Mouse (Mus musculus): Measurements from ENCODE around the gene Frmd4a. TPM values are rescaled to one million over a fixed set of nuclear protein-coding genes. Genes with fewer than 3 reads are reported as not detected.
A peak's percentile ranks its signal among the peaks of the same experiment; 100 is the strongest.

Gene Frmd4a
- polyA plus RNA-seq, 1 experiment from 2014 or later = 59.6 TPM

- 74% methylated on average over 8 of the region's 8 CpGs for WGBS
- Histone ChIP-seq H3K9me3 (0 out of 2 replicates have a peak, but pooled peaks cover 6% of the 10 kb centered on the region), H3K4me3 (no peak overlapping the region), H3K36me3 (no peaks in the 10 kb centered on the region), H3K27ac (no peak overlapping the region), H3K27me3 (no peaks in the 10 kb centered on the region), H3K9ac (no peak overlapping the region), H3K4me1 (replicated peaks) (peaks cover 13% of the 10 kb centered on the region), H3K4me2 (no peak overlapping the region)
- no peak for ATAC-seq (ENCODE audit: low FRiP score)
These were observed 167.5 kb downstream of the Frmd4a start for GRCm38 (mm10) chr2:4184991-4185390.

DNA sequence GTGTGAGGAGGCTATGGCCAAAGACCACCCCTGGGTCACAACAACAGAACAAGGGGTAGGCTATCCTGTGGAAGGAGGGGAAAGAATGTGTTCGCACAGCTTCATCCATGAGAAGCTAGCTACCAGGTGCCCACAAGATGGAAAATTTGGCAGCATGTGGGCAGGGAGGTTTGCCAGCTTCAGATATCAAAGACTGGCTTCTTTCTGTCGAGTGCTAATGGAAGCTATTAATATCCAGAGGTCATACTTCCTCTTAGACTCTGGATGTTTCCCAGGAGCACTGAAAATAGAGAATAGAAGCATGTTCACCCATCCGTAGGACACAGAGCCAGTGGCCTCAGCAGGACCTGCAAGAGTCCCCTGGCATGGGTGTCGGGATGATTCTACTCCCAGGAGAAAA is 170.0 kb downstream of the Frmd4a start:
- no peak for ATAC-seq (ENCODE audit: low FRiP score)
- Histone ChIP-seq H3K36me3 (no peaks in the 10 kb centered on the region), H3K4me3 (no peak overlapping the region), H3K9ac (no peak overlapping the region), H3K27ac (no peak overlapping the region), H3K9me3 (0 out of 2 replicates have a peak, but pooled peaks cover 6% of the 10 kb centered on the region), H3K4me1 (replicated peaks) (peaks cover 26% of the 10 kb centered on the region), H3K27me3 (no peaks in the 10 kb centered on the region), H3K4me2 (no peak overlapping the region)
- WGBS = 54% methylated on average over 4 of the region's 4 CpGs

DNA sequence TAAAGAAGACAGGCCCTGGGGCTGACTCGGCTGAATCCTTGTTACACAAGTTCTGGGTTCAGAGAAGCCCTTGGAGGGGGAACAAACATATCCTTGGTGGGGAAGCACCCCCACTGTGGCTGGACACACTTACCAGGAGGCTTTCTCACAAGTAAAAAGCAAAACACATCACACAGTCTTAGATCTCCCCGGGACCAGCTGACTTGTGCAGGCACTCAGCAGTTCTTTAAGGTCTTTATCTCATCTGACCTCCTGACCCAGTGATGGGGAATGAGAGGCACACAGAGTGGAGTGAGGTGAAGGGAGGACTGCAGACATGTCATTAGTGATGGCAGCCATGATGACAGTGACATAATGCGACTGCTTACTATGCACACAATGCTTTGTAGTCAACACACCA is 170.8 kb downstream of the Frmd4a start:
- no peak for ATAC-seq (ENCODE audit: low FRiP score)
- WGBS = 33% methylated on average over 3 of the region's 3 CpGs

GRCm38 (mm10) chr2:4190345-4190744 is 172.8 kb downstream of the Frmd4a start:
- peak overlapping the region; percentile 44; the same call in 1 of the 2 replicates for H3K27ac ChIP-seq
- no peaks in the 10 kb centered on the region for H3K36me3 ChIP-seq
- ATAC-seq (ENCODE audit: low FRiP score) = no peak
- 0 out of 2 replicates have a peak, but pooled peaks cover 6% of the 10 kb centered on the region for H3K9me3 ChIP-seq
- H3K4me3 ChIP-seq = no peak overlapping the region
- 84% methylated on average over 3 of the region's 3 CpGs for WGBS
- H3K9ac ChIP-seq = no peak overlapping the region
- no peak overlapping the region for H3K4me2 ChIP-seq
- 0 out of 2 replicates have a peak, but pooled peaks cover under 1% of the 10 kb centered on the region for H3K27me3 ChIP-seq
- peaks cover 41% of the 10 kb centered on the region for H3K4me1 ChIP-seq (replicated peaks)

More for the DNA sequence above, 170.8 kb downstream of the Frmd4a start:
- no peak overlapping the region for H3K27ac ChIP-seq
- no peak overlapping the region for H3K4me2 ChIP-seq
- no peak overlapping the region for H3K4me3 ChIP-seq
- peaks cover 26% of the 10 kb centered on the region for H3K4me1 ChIP-seq (replicated peaks)
- 0 out of 2 replicates have a peak, but pooled peaks cover 6% of the 10 kb centered on the region for H3K9me3 ChIP-seq
- no peaks in the 10 kb centered on the region for H3K36me3 ChIP-seq
- no peak overlapping the region for H3K9ac ChIP-seq
- H3K27me3 ChIP-seq = no peaks in the 10 kb centered on the region

- Histone ChIP-seq H3K36me3 (no peaks in the 10 kb centered on the region), H3K9ac (no peak overlapping the region), H3K27ac (peak overlapping the region; percentile 44), H3K9me3 (0 out of 2 replicates have a peak, but pooled peaks cover 6% of the 10 kb centered on the region), H3K4me3 (no peak overlapping the region), H3K4me2 (no peak overlapping the region), H3K27me3 (0 out of 2 replicates have a peak, but pooled peaks cover 3% of the 10 kb centered on the region), H3K4me1 (replicated peaks) (peaks cover 46% of the 10 kb centered on the region)
- 20% methylated on average over 5 of the region's 5 CpGs for WGBS
- ATAC-seq (ENCODE audit: low FRiP score) = no peak
These were observed 173.5 kb downstream of the Frmd4a start for GRCm38 (mm10) chr2:4190995-4191394.

GRCm38 (mm10) chr2:4193206-4193605 is 175.7 kb downstream of the Frmd4a start:
- peaks cover 38% of the 10 kb centered on the region for H3K4me1 ChIP-seq (replicated peaks)
- no peak overlapping the region for H3K27ac ChIP-seq
- H3K9ac ChIP-seq = no peak overlapping the region
- H3K9me3 ChIP-seq = no peaks in the 10 kb centered on the region
- ATAC-seq (ENCODE audit: low FRiP score) = no peak
- no peak overlapping the region for H3K4me3 ChIP-seq
- peaks cover 3% of the 10 kb centered on the region; the same call in 1 of the 2 replicates for H3K36me3 ChIP-seq
- H3K27me3 ChIP-seq = 0 out of 2 replicates have a peak, but pooled peaks cover 3% of the 10 kb centered on the region
- H3K4me2 ChIP-seq = no peak overlapping the region

GRCm38 (mm10) chr2:4194324-4195014 is 177.0 kb downstream of the Frmd4a start:
- WGBS = 39% methylated on average over 9 of the region's 9 CpGs
- Histone ChIP-seq H3K4me2 (no peak overlapping the region), H3K27ac (peak overlapping the region; percentile 72)

GRCm38 (mm10) chr2:4196041-4196440 is 178.5 kb downstream of the Frmd4a start:
- Histone ChIP-seq H3K9ac (no peak overlapping the region), H3K4me2 (no peak overlapping the region), H3K4me1 (replicated peaks) (peaks cover 24% of the 10 kb centered on the region), H3K27me3 (0 out of 2 replicates have a peak, but pooled peaks cover 3% of the 10 kb centered on the region), H3K4me3 (no peak overlapping the region), H3K27ac (no peak overlapping the region), H3K36me3 (peaks cover 3% of the 10 kb centered on the region; the same call in 1 of the 2 replicates), H3K9me3 (no peaks in the 10 kb centered on the region)
- no peak for ATAC-seq (ENCODE audit: low FRiP score)
- WGBS = 81% methylated on average over 4 of the region's 4 CpGs

More at GRCm38 (mm10) chr2:4194324-4195014, 177.0 kb downstream of the Frmd4a start:
- H3K36me3 ChIP-seq = peaks cover 3% of the 10 kb centered on the region; the same call in 1 of the 2 replicates
- ATAC-seq (ENCODE audit: low FRiP score) = peak; percentile 80
- no peaks in the 10 kb centered on the region for H3K9me3 ChIP-seq
- H3K4me1 ChIP-seq (replicated peaks) = peaks cover 33% of the 10 kb centered on the region
- H3K9ac ChIP-seq = no peak overlapping the region
- 0 out of 2 replicates have a peak, but pooled peaks cover 3% of the 10 kb centered on the region for H3K27me3 ChIP-seq
- no peak overlapping the region for H3K4me3 ChIP-seq

DNA sequence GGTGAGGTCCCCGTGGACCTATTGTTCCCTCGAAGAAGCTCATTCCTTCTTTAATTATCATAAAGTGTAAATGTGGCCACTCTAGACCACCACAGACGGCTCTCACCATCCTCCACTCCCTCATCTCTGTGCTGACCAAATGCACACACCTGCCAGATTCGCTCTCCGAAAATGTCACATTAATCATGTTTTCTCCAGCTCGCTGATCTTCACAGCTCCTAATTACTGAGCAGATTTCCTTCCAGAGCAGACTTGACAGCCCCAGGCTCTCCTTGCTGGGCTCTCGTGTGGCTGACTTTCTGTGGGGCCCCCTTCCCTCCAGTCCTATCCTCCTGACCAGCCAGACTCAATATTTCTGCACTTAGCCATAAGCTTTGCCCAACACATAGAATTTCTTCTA is 191.7 kb downstream of the Frmd4a start:
- no peak overlapping the region for H3K9ac ChIP-seq
- H3K36me3 ChIP-seq = no peaks in the 10 kb centered on the region
- 39% methylated on average over 7 of the region's 7 CpGs for WGBS
- H3K27me3 ChIP-seq = no peaks in the 10 kb centered on the region
- no peak overlapping the region for H3K4me2 ChIP-seq
- peak; percentile 59; the same call in 1 of the 2 replicates for ATAC-seq (ENCODE audit: low FRiP score)
- H3K4me1 ChIP-seq (replicated peaks) = peaks cover 12% of the 10 kb centered on the region
- H3K4me3 ChIP-seq = no peak overlapping the region
- H3K27ac ChIP-seq = peak overlapping the region; percentile 60; the same call in 1 of the 2 replicates
- no peaks in the 10 kb centered on the region for H3K9me3 ChIP-seq

- Histone ChIP-seq H3K4me1 (replicated peaks) (peaks cover 22% of the 10 kb centered on the region), H3K4me2 (no peak overlapping the region), H3K4me3 (no peak overlapping the region), H3K9ac (no peak overlapping the region), H3K27ac (peak overlapping the region; percentile 64; the same call in 1 of the 2 replicates), H3K27me3 (no peaks in the 10 kb centered on the region), H3K9me3 (no peaks in the 10 kb centered on the region), H3K36me3 (no peaks in the 10 kb centered on the region; the same call in 1 of the 2 replicates)
- ATAC-seq (ENCODE audit: low FRiP score) = peak; percentile 29; the same call in 1 of the 2 replicates
- WGBS = 2% methylated on average over 1 of the region's 1 CpGs
These were observed 204.9 kb downstream of the Frmd4a start for GRCm38 (mm10) chr2:4222497-4222828.

- Histone ChIP-seq H3K9ac (no peak overlapping the region), H3K4me2 (no peak overlapping the region), H3K4me1 (replicated peaks) (peaks cover 30% of the 10 kb centered on the region), H3K27me3 (no peaks in the 10 kb centered on the region), H3K36me3 (no peaks in the 10 kb centered on the region; the same call in 1 of the 2 replicates), H3K9me3 (no peaks in the 10 kb centered on the region), H3K27ac (no peak overlapping the region), H3K4me3 (no peak overlapping the region)
- ATAC-seq (ENCODE audit: low FRiP score) = no peak
- 92% methylated on average over 6 of the region's 6 CpGs for WGBS
These were observed 205.8 kb downstream of the Frmd4a start for GRCm38 (mm10) chr2:4223316-4223715.

DNA sequence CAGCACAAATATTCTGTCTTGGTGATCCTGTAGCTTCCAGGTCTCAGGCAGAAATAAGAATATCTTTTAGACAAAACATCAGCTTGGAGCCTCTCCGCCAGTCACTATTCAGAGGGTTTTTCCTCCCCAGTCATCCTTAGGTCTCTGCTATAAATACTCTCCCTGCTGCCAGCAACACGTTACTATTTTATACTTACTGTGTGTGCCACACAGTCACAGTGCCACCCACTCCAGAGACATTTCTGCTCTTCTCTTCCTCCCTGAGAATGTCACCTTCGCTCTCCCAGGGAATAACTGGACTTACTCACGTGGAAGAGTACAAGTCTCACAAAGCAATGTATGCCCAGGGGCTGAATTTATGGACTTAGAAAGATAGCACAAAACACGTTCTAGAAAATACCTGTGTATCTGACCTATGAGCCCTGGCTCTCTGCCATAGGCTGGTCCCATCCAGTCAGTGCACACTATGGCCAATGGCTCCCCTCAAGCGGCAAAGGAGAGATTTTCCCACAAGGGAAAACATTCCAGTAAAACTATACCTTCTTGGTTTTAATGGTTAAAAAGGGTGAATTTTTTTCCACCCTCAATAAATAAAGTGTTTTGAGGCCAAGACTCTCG is 209.5 kb downstream of the Frmd4a start:
- ATAC-seq (ENCODE audit: low FRiP score) = no peak
- H3K9ac ChIP-seq = no peak overlapping the region
- 72% methylated on average over 7 of the region's 7 CpGs for WGBS
- no peak overlapping the region for H3K4me2 ChIP-seq
- H3K4me1 ChIP-seq (replicated peaks) = peaks cover 45% of the 10 kb centered on the region
- H3K27ac ChIP-seq = no peak overlapping the region
- H3K36me3 ChIP-seq = no peaks in the 10 kb centered on the region; the same call in 1 of the 2 replicates
- no peaks in the 10 kb centered on the region for H3K9me3 ChIP-seq
- H3K27me3 ChIP-seq = no peaks in the 10 kb centered on the region
- H3K4me3 ChIP-seq = no peak overlapping the region

Measured in hindbrain, embryonic 13.5 days (tissue).